Mouse (Mus musculus) adrenal gland, adult 2 months (tissue): ENCODE results near the gene Ulk1. TPM values are rescaled to one million over a fixed set of nuclear protein-coding genes. Genes with fewer than 3 reads are reported as not detected.

ENCODE experiments used
- DNase-seq: peaks from one replicate; pipeline ENCODE4 v3.0.0; 2021
- polyA plus RNA-seq: library from polyadenylated mRNA; depleted of rRNA; stranded (reverse); fragments of >200 nt; gene quantifications from 2 replicates; pipeline ENCODE4 v1.2.3, GENCODE M21; 2012; rRNA removed
- total RNA-seq, 2 experiments: library from RNA; stranded (reverse); gene quantifications; 2 replicates each; pipeline ENCODE4 v1.2.3; 2021

Gene Ulk1
- total and polyA plus RNA-seq, 3 experiments = 38.1 to 95.4 (median 49.7) TPM

- DNase-seq = no peak
These were observed 46.0 kb downstream of the Ulk1 start for GRCm38 (mm10) chr5:110763890-110764289.

- DNase-seq = no peak
These were observed 64.9 kb downstream of the Ulk1 start for GRCm38 (mm10) chr5:110745021-110745420.

- peak; percentile 52 for DNase-seq
These were observed 70.2 kb downstream of the Ulk1 start for GRCm38 (mm10) chr5:110739496-110740275.

GRCm38 (mm10) chr5:110735606-110736005 lies 74.3 kb downstream of the Ulk1 start:
- DNase-seq = no peak

Other genes with a start within 250 kb of the Ulk1 start
- 10 to 100 TPM; 19.3 to 19.7 TPM for gene Noc4l, start 156.7 kb downstream of the Ulk1 start, total RNA-seq
- 54.4 and 68.1 TPM in 2 replicates for gene Noc4l, start 156.7 kb downstream of the Ulk1 start, polyA plus RNA-seq
- 10 to 100 TPM; 12.4 to 18.8 TPM for gene Ddx51, start 156.6 kb downstream of the Ulk1 start, total RNA-seq
- gene Ddx51, start 156.6 kb downstream of the Ulk1 start, polyA plus RNA-seq = 20.0 and 24.6 TPM in 2 replicates
- 10 to 100 TPM; 69.1 to 90.6 TPM for gene Ep400, start 39.4 kb downstream of the Ulk1 start, total RNA-seq
- 68.3 and 74.6 TPM in 2 replicates for gene Ep400, start 39.4 kb downstream of the Ulk1 start, polyA plus RNA-seq
- gene Pus1, start 29.4 kb downstream of the Ulk1 start, total RNA-seq = 10 to 100 TPM; 37.0 to 54.3 TPM
- gene Pus1, start 29.4 kb downstream of the Ulk1 start, polyA plus RNA-seq = 23.1 and 29.4 TPM in 2 replicates
- 10 to 100 TPM; 14.4 to 17.3 TPM for gene Hscb, start 29.7 kb upstream of the Ulk1 start, total RNA-seq
- gene Hscb, start 29.7 kb upstream of the Ulk1 start, polyA plus RNA-seq = 9.9 and 10.8 TPM in 2 replicates
- 1 to 10 TPM; 3.4 to 3.6 TPM for gene Chek2, start 29.9 kb upstream of the Ulk1 start, total RNA-seq
- gene Chek2, start 29.9 kb upstream of the Ulk1 start, polyA plus RNA-seq = 2.6 and 3.7 TPM in 2 replicates
- 10 to 100 TPM; 17.2 to 21.1 TPM for gene Ttc28, start 69.7 kb upstream of the Ulk1 start, total RNA-seq
- gene Ttc28, start 69.7 kb upstream of the Ulk1 start, polyA plus RNA-seq = 14.1 and 17.0 TPM in 2 replicates